ENCODE assay signal across 26 mouse cellular contexts in the genomic region with DNA sequence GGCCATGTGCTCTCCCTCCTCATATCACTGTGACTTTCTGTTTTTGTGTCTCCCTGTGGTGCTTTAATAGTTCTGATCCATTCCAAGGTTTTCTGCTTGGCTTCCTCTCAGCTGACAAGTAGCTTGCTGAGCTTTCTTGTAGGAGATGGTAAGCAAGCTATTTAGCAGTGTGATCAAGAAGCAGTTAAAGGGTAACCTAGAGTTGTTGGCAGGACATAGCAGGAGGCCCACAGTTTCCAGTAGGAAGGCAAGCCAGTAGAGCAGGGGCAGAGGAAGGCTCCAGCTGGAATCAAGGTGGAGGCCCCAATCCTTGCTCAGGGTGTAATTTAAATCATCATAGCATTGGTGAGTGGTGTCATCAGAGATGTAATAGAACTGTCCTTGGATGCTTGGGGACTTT. TPM values are rescaled to one million over a fixed set of nuclear protein-coding genes. Genes with fewer than 3 reads are reported as not detected.
DNase-seq lines count a peak whose midpoint lies in the region; ATAC-seq and TF ChIP-seq lines count a peak whose summit lies in the region.
"Had no signal": no experiment of that assay in that cellular context is flagged by ENCODE, and none has a peak within 500 bp of the region (broad histone marks: within the 10 kb centered on the region; RNA-seq: fewer than 3 reads in every experiment).

No protein-coding gene starts in this region.

- H3K27ac ChIP-seq in liver, adult 2 months (replicated peaks; ENCODE audit: insufficient read depth, low read depth, low read length): peak overlapping the region; percentile 79
- H3K27ac ChIP-seq in liver, postnatal 0 days (ENCODE audit: low read depth): no peak overlapping the region
- H3K27ac ChIP-seq in kidney, postnatal 0 days: no peak overlapping the region
- H3K27ac ChIP-seq: embryonic facial prominence, embryonic 13.5 days; forebrain, embryonic 12.5 days; heart, adult 2 months; hindbrain, embryonic 10.5 days had no signal

- no peaks in the 10 kb centered on the region for H3K9me3 ChIP-seq in liver, postnatal 0 days (ENCODE audit: low read length)
- H3K9me3 ChIP-seq in kidney, postnatal 0 days (replicated peaks; ENCODE audit: low read length): no peaks in the 10 kb centered on the region
- H3K9me3 ChIP-seq: embryonic facial prominence, embryonic 13.5 days; forebrain, embryonic 12.5 days; heart, embryonic 12.5 days; hindbrain, embryonic 10.5 days had no signal

- DNase-seq in liver, adult 2 months (ENCODE audit: extremely low read depth, low read depth, low spot score): no peak
- no peak for DNase-seq in liver, postnatal 0 days
- DNase-seq in kidney, postnatal 0 days (ENCODE audit: low spot score): peak; percentile 1
- peak; percentile 59 to 82 for DNase-seq in kidney, postnatal 36 days
- DNase-seq in urinary bladder, postnatal 36 days (ENCODE audit: low spot score in 2 of 2): no peak
- DNase-seq in layer of hippocampus, adult 9-10 months (ENCODE audit: low spot score): no peak
- DNase-seq: adrenal gland, postnatal 14 days; cerebellum, adult 11-12 months; cerebellum, adult 9-10 months; cerebellum, postnatal 25 days; gastrocnemius, postnatal 10 days; heart, adult 2 months had no signal

- TF ChIP-seq EP300 in liver, postnatal 0 days (IDR thresholded peaks at IDR 0.05; ENCODE audit: low read depth): no peak

- peaks cover 22% of the 10 kb centered on the region for H3K4me1 ChIP-seq in liver, adult 2 months (ENCODE audit: control insufficient read depth, insufficient read depth, low read length)
- no peaks in the 10 kb centered on the region for H3K4me1 ChIP-seq in liver, postnatal 0 days (ENCODE audit: insufficient read depth)
- no peaks in the 10 kb centered on the region for H3K4me1 ChIP-seq in kidney, postnatal 0 days (replicated peaks; ENCODE audit: insufficient read depth, low read length)
- H3K4me1 ChIP-seq: embryonic facial prominence, embryonic 13.5 days; forebrain, embryonic 12.5 days; heart, embryonic 12.5 days; hindbrain, embryonic 10.5 days had no signal

- TF ChIP-seq POLR2A in liver, adult 2 months (IDR thresholded peaks at IDR 0.05; ENCODE audit: extremely low read depth, insufficient read depth, low read length): no peak

- TF ChIP-seq CTCF in liver, adult 2 months (IDR thresholded peaks at IDR 0.05; ENCODE audit: low read depth, low read length): no peak
- TF ChIP-seq CTCF in liver, postnatal 0 days (IDR thresholded peaks at IDR 0.05; ENCODE audit: low read depth): no peak
- no peak for TF ChIP-seq CTCF in kidney, postnatal 0 days (IDR thresholded peaks at IDR 0.05; ENCODE audit: low read depth)

- no peak for ATAC-seq in liver, postnatal 0 days
- ATAC-seq in kidney, postnatal 0 days (replicated peaks; ENCODE audit: low FRiP score, low read depth): no peak
- ATAC-seq: activated CD4-positive, CD25-positive, alpha-beta regulatory T cell, adult 4 months; forebrain, embryonic 16.5 days; Patski had no signal

- no peaks in the 10 kb centered on the region for H3K27me3 ChIP-seq in liver, adult 2 months (ENCODE audit: control insufficient read depth, insufficient read depth, low read length)
- H3K27me3 ChIP-seq in liver, postnatal 0 days (ENCODE audit: insufficient read depth, low read length): no peaks in the 10 kb centered on the region
- H3K27me3 ChIP-seq in kidney, postnatal 0 days (ENCODE audit: insufficient read depth, low read length): no peaks in the 10 kb centered on the region
- H3K27me3 ChIP-seq: embryonic facial prominence, embryonic 13.5 days; forebrain, embryonic 12.5 days; heart, embryonic 12.5 days; Patski had no signal

- no peak overlapping the region for H3K4me3 ChIP-seq in liver, adult 2 months (ENCODE audit: insufficient read depth, low read depth, low read length)
- H3K4me3 ChIP-seq in liver, postnatal 0 days (ENCODE audit: low read depth, low read length): no peak overlapping the region
- H3K4me3 ChIP-seq in kidney, postnatal 0 days (replicated peaks; ENCODE audit: low read depth, low read length): no peak overlapping the region
- H3K4me3 ChIP-seq: embryonic facial prominence, embryonic 13.5 days; forebrain, embryonic 12.5 days; heart, adult 2 months; heart, embryonic 12.5 days; hindbrain, embryonic 10.5 days had no signal

- H3K4me2 ChIP-seq in liver, postnatal 0 days (ENCODE audit: low read depth, low read length): no peak overlapping the region
- no peak overlapping the region for H3K4me2 ChIP-seq in kidney, postnatal 0 days (ENCODE audit: low read length)
- H3K4me2 ChIP-seq: embryonic facial prominence, embryonic 13.5 days; forebrain, embryonic 12.5 days; heart, embryonic 12.5 days had no signal

- H3K36me3 ChIP-seq in liver, adult 2 months (ENCODE audit: control insufficient read depth, insufficient read depth, low read length): no peaks in the 10 kb centered on the region
- H3K36me3 ChIP-seq in liver, postnatal 0 days (replicated peaks; ENCODE audit: insufficient read depth, low read length): no peaks in the 10 kb centered on the region
- H3K36me3 ChIP-seq in kidney, postnatal 0 days (ENCODE audit: insufficient read depth, low read length): no peaks in the 10 kb centered on the region
- H3K36me3 ChIP-seq: embryonic facial prominence, embryonic 13.5 days; forebrain, embryonic 12.5 days; heart, embryonic 12.5 days; hindbrain, embryonic 10.5 days had no signal

- no peaks in the 10 kb centered on the region for H3K79me2 ChIP-seq in liver, adult 2 months (ENCODE audit: control insufficient read depth, insufficient read depth, low read length)

- no peak overlapping the region for H3K9ac ChIP-seq in liver, adult 2 months (ENCODE audit: low read depth, low read length)
- H3K9ac ChIP-seq in liver, postnatal 0 days (replicated peaks): no peak overlapping the region
- H3K9ac ChIP-seq in kidney, postnatal 0 days (ENCODE audit: low read depth, low read length): no peak overlapping the region
- H3K9ac ChIP-seq: embryonic facial prominence, embryonic 13.5 days; forebrain, embryonic 12.5 days; heart, embryonic 12.5 days had no signal

RNA-seq across cellular contexts. Expression of a gene that starts 43.6 kb away (rescaled TPM):
- total RNA-seq in liver, adult 2 months (2014; rRNA removed): 23.0 and 23.2 TPM in 2 replicates
- 14.4 and 15.5 TPM in 2 replicates for polyA plus RNA-seq in liver, adult 2 months (2012; rRNA removed)
- 2.0 and 2.1 TPM in 2 replicates for polyA plus RNA-seq in liver, postnatal 0 days (2015; fragmentation: Nextera tagmentation; extraction: Ambion mirVana)
- polyA plus RNA-seq in kidney, postnatal 0 days (2015; fragmentation: Nextera tagmentation; extraction: Ambion mirVana): 0.55 and 0.66 TPM in 2 replicates
- total RNA-seq: adrenal gland, adult 18-20 months; CH12.LX; gastrocnemius, postnatal 10 days; heart, adult 2 months; heart, postnatal 25 days had no signal
- polyA plus RNA-seq: activated CD4-positive, CD25-positive, alpha-beta regulatory T cell, adult 4 months; forebrain, embryonic 12.5 days; forebrain, embryonic 16.5 days; gonadal fat pad, adult 2 months; heart, adult 2 months; heart, embryonic 12.5 days; heart, embryonic 16.5 days had no signal

RNA-seq across cellular contexts. Expression of a gene that starts 50.7 kb away (rescaled TPM):
- total RNA-seq in liver, adult 2 months (2014; rRNA removed): 2.6 and 20.0 TPM in 2 replicates
- 2.4 and 24.1 TPM in 2 replicates for polyA plus RNA-seq in liver, adult 2 months (2012; rRNA removed)
- 0.36 and 0.49 TPM in 2 replicates for polyA plus RNA-seq in liver, postnatal 0 days (2015; fragmentation: Nextera tagmentation; extraction: Ambion mirVana)
- 0.37 and 0.38 TPM in 2 replicates for polyA plus RNA-seq in kidney, postnatal 0 days (2015; fragmentation: Nextera tagmentation; extraction: Ambion mirVana)
- total RNA-seq: adrenal gland, adult 18-20 months; CH12.LX; gastrocnemius, postnatal 10 days; heart, adult 2 months; heart, postnatal 25 days had no signal
- polyA plus RNA-seq: activated CD4-positive, CD25-positive, alpha-beta regulatory T cell, adult 4 months; cortical plate, adult 2 months; embryonic facial prominence, embryonic 13.5 days; forebrain, embryonic 12.5 days; forebrain, embryonic 16.5 days; frontal cortex, adult 2 months; gonadal fat pad, adult 2 months; heart, adult 2 months; heart, embryonic 12.5 days; heart, embryonic 16.5 days; hindbrain, embryonic 10.5 days; Patski had no signal

Comparison
In these comparisons a context has a peak if more than half of its experiments do, and no peak if none do; other contexts are left out.
1. DNase-seq: peak in kidney, postnatal 0 days (single experiment) and kidney, postnatal 36 days (2 of 2); none in liver, adult 2 months (single experiment), liver, postnatal 0 days (single experiment), urinary bladder, postnatal 36 days (0 of 2) and layer of hippocampus, adult 9-10 months (single experiment).